Mouse (Mus musculus) forebrain, embryonic 11.5 days (tissue): ENCODE data around the gene Il12a. TPM values are rescaled to one million over a fixed set of nuclear protein-coding genes. Genes with fewer than 3 reads are reported as not detected.

Experiments used
- ATAC-seq: fragments of 200-750 bp; cut with Nextera tagmentation; replicated peaks from 2 replicates; pipeline ENCODE4 v1.8.0; 2017; ENCODE audit warnings: moderate TSS enrichment; ENCODE audit not compliant: low FRiP score
- DNase-seq: peaks from one replicate; pipeline ENCODE4 v3.0.0-alpha.2; 2017; ENCODE audit warnings: low spot score
- H3K27ac ChIP-seq: fragments of 300-500 bp; sonication (generic); 2 replicates; pipeline ENCODE4 v1.5.1; 2014; ENCODE audit warnings: low read depth, low read length
- H3K27me3 ChIP-seq: fragments of 300-500 bp; sonication (generic); 2 replicates; pipeline ENCODE4 v1.6.1; 2014; ENCODE audit warnings: mild to moderate bottlenecking, low read length, mixed read lengths; ENCODE audit not compliant: control insufficient read depth, insufficient read depth
- H3K36me3 ChIP-seq: fragments of 300-500 bp; sonication (generic); 2 replicates; pipeline ENCODE4 v1.6.1; 2014; ENCODE audit warnings: mild to moderate bottlenecking, low read length, moderate library complexity, mixed read lengths; ENCODE audit not compliant: control insufficient read depth, insufficient read depth
- H3K4me1 ChIP-seq: fragments of 300-500 bp; sonication (generic); replicated peaks from 2 replicates; pipeline ENCODE4 v1.6.1; 2014; ENCODE audit warnings: low read length, mixed read lengths; ENCODE audit not compliant: control insufficient read depth, insufficient read depth
- H3K4me2 ChIP-seq: fragments of 300-500 bp; sonication (generic); 2 replicates; pipeline ENCODE4 v1.6.1; 2014; ENCODE audit warnings: low read depth, mild to moderate bottlenecking, low read length, moderate library complexity, mixed read lengths; ENCODE audit not compliant: severe bottlenecking
- H3K4me3 ChIP-seq: fragments of 300-500 bp; sonication (generic); 2 replicates; pipeline ENCODE4 v1.5.1; 2014; ENCODE audit warnings: low read depth, low read length
- H3K9ac ChIP-seq: fragments of 300-500 bp; sonication (generic); 2 replicates; pipeline ENCODE4 v1.6.1; 2014; ENCODE audit warnings: low read length
- H3K9me3 ChIP-seq: fragments of 300-500 bp; sonication (generic); 2 replicates; pipeline ENCODE4 v1.6.1; 2016; ENCODE audit warnings: low read length, mixed read lengths; ENCODE audit not compliant: control insufficient read depth
- WGBS: fragments of 180-500 bp; shearing (Covaris S2); extraction: QIAGEN DNeasy Blood & Tissue Kit; methylation state at CpG from one replicate; pipeline ENCODE4 v1.1.7; 2014; 5-methylcytosine and 5-hydroxymethylcytosine counted together
- polyA plus RNA-seq: library from polyadenylated mRNA; unstranded; fragments of >200 nt; fragmentation: Nextera tagmentation; extraction: Ambion mirVana; gene quantifications from 2 replicates; pipeline ENCODE4 v1.2.1, GENCODE M21; 2014

The Il12a gene
- polyA plus RNA-seq, 1 experiment from 2014 or later: 0.31 TPM

- DNase-seq (no peak), ATAC-seq (no peak)
- 79% methylated on average over 4 of the region's 4 CpGs for WGBS
- no peak overlapping the region for H3K27ac ChIP-seq
- no peaks in the 10 kb centered on the region for H3K36me3 ChIP-seq
- H3K27me3 ChIP-seq: no peaks in the 10 kb centered on the region
- H3K4me1 ChIP-seq: no peaks in the 10 kb centered on the region
- no peak overlapping the region for H3K4me3 ChIP-seq
- no peaks in the 10 kb centered on the region for H3K9me3 ChIP-seq
- H3K9ac ChIP-seq: no peak overlapping the region
- H3K4me2 ChIP-seq: no peak overlapping the region
Measured at GRCm38 (mm10) chr3:68660538-68660937, 29.9 kb upstream of the Il12a start.

GRCm38 (mm10) chr3:68662386-68662785 is 28.1 kb upstream of the Il12a start:
- Histone ChIP-seq H3K9me3 (no peaks in the 10 kb centered on the region), H3K4me1 (no peaks in the 10 kb centered on the region), H3K9ac (no peak overlapping the region), H3K4me3 (no peak overlapping the region), H3K4me2 (no peak overlapping the region), H3K27ac (no peak overlapping the region), H3K27me3 (no peaks in the 10 kb centered on the region), H3K36me3 (no peaks in the 10 kb centered on the region)
- ATAC-seq (no peak), DNase-seq (no peak)
- 86% methylated on average over 5 of the region's 5 CpGs for WGBS

- Histone ChIP-seq H3K9ac (no peak overlapping the region), H3K27me3 (no peaks in the 10 kb centered on the region), H3K4me2 (no peak overlapping the region), H3K4me1 (no peaks in the 10 kb centered on the region), H3K9me3 (no peaks in the 10 kb centered on the region), H3K4me3 (no peak overlapping the region), H3K27ac (no peak overlapping the region), H3K36me3 (no peaks in the 10 kb centered on the region)
- WGBS: 83% methylated on average over 6 of the region's 6 CpGs
- DNase-seq (no peak), ATAC-seq (no peak)
Measured at GRCm38 (mm10) chr3:68664337-68664736, 26.1 kb upstream of the Il12a start.

- no peak overlapping the region for H3K4me2 ChIP-seq
- no peak for ATAC-seq
- H3K4me3 ChIP-seq: no peak overlapping the region
- no peaks in the 10 kb centered on the region for H3K27me3 ChIP-seq
- WGBS: 90% methylated on average over 7 of the region's 7 CpGs
- H3K9me3 ChIP-seq: no peaks in the 10 kb centered on the region
- no peaks in the 10 kb centered on the region for H3K36me3 ChIP-seq
- no peak for DNase-seq
- no peak overlapping the region for H3K9ac ChIP-seq
- H3K27ac ChIP-seq: no peak overlapping the region
- H3K4me1 ChIP-seq: no peaks in the 10 kb centered on the region
Measured at GRCm38 (mm10) chr3:68666377-68666776, 24.1 kb upstream of the Il12a start.

GRCm38 (mm10) chr3:68667852-68668251 is 22.6 kb upstream of the Il12a start:
- ATAC-seq: no peak
- Histone ChIP-seq H3K4me3 (no peak overlapping the region), H3K27ac (no peak overlapping the region), H3K9me3 (no peaks in the 10 kb centered on the region), H3K36me3 (no peaks in the 10 kb centered on the region), H3K4me1 (no peaks in the 10 kb centered on the region), H3K4me2 (no peak overlapping the region), H3K27me3 (no peaks in the 10 kb centered on the region), H3K9ac (no peak overlapping the region)
- WGBS: 90% methylated on average over 1 of the region's 1 CpGs
- DNase-seq: no peak

GRCm38 (mm10) chr3:68669418-68669974 is 20.9 kb upstream of the Il12a start:
- Histone ChIP-seq H3K27ac (no peak overlapping the region), H3K4me2 (no peak overlapping the region), H3K9me3 (no peaks in the 10 kb centered on the region), H3K36me3 (no peaks in the 10 kb centered on the region), H3K4me1 (no peaks in the 10 kb centered on the region), H3K9ac (no peak overlapping the region), H3K4me3 (no peak overlapping the region), H3K27me3 (no peaks in the 10 kb centered on the region)
- WGBS: 81% methylated on average over 5 of the region's 5 CpGs
- no peak for ATAC-seq
- no peak for DNase-seq

- no peak overlapping the region for H3K27ac ChIP-seq
- DNase-seq (no peak), ATAC-seq (no peak)
- no peaks in the 10 kb centered on the region for H3K36me3 ChIP-seq
- H3K4me3 ChIP-seq: no peak overlapping the region
- H3K9me3 ChIP-seq: no peaks in the 10 kb centered on the region
- no peaks in the 10 kb centered on the region for H3K4me1 ChIP-seq
- no peak overlapping the region for H3K9ac ChIP-seq
- H3K4me2 ChIP-seq: no peak overlapping the region
- no peaks in the 10 kb centered on the region for H3K27me3 ChIP-seq
- 82% methylated on average over 2 of the region's 2 CpGs for WGBS
Measured at GRCm38 (mm10) chr3:68674721-68675120, 15.7 kb upstream of the Il12a start.

GRCm38 (mm10) chr3:68675216-68675835 is 15.1 kb upstream of the Il12a start:
- Histone ChIP-seq H3K27ac (no peak overlapping the region), H3K36me3 (no peaks in the 10 kb centered on the region), H3K9me3 (no peaks in the 10 kb centered on the region), H3K9ac (no peak overlapping the region), H3K4me3 (no peak overlapping the region), H3K4me2 (no peak overlapping the region), H3K27me3 (no peaks in the 10 kb centered on the region), H3K4me1 (no peaks in the 10 kb centered on the region)
- 89% methylated on average over 12 of the region's 12 CpGs for WGBS
- ATAC-seq (no peak), DNase-seq (no peak)

- H3K27me3 ChIP-seq: no peaks in the 10 kb centered on the region
- no peaks in the 10 kb centered on the region for H3K36me3 ChIP-seq
- DNase-seq: no peak
- no peak overlapping the region for H3K4me2 ChIP-seq
- H3K27ac ChIP-seq: no peak overlapping the region
- H3K4me1 ChIP-seq: no peaks in the 10 kb centered on the region
- 82% methylated on average over 10 of the region's 10 CpGs for WGBS
- ATAC-seq: no peak
- no peaks in the 10 kb centered on the region for H3K9me3 ChIP-seq
- H3K4me3 ChIP-seq: no peak overlapping the region
- H3K9ac ChIP-seq: no peak overlapping the region
Measured at GRCm38 (mm10) chr3:68675980-68676678, 14.3 kb upstream of the Il12a start.
